Mouse (Mus musculus) ovary, postnatal 10 days (tissue): ENCODE results near the gene Trim60.
"Not testable (repeated sequence)": the region's sequence is repeated elsewhere in the genome, so short reads cannot be mapped to it uniquely, and the experiment has no call there.

ENCODE experiments used
- DNase-seq: peaks from one replicate; pipeline ENCODE4 v3.0.0; 2022; ENCODE audit warnings: low spot score

Gene Trim60

GRCm38 (mm10) chr8:65018423-65018822, at the start of gene Trim60, which contains the start of gene Trim61:
Gene Trim60, minus strand, starts transcription at chr8:65018584.
Gene Trim61, minus strand, starts transcription at chr8:65018523.
- DNase-seq: no peak

GRCm38 (mm10) chr8:65067694-65068472, 49.5 kb upstream of the Trim60 start:
- no peak for DNase-seq

- DNase-seq: no peak
Observed at GRCm38 (mm10) chr8:65067031-65067430, 48.6 kb upstream of the Trim60 start.

GRCm38 (mm10) chr8:65065622-65066021, 47.2 kb upstream of the Trim60 start:
- DNase-seq: no peak

GRCm38 (mm10) chr8:65064071-65064470, 45.7 kb upstream of the Trim60 start:
- no peak for DNase-seq

GRCm38 (mm10) chr8:65062195-65062594, 43.8 kb upstream of the Trim60 start:
- no peak for DNase-seq

GRCm38 (mm10) chr8:65056722-65057121, 38.3 kb upstream of the Trim60 start:
- no peak for DNase-seq

GRCm38 (mm10) chr8:65053968-65054367, 35.6 kb upstream of the Trim60 start:
- DNase-seq: no peak

- DNase-seq: no peak
Observed at GRCm38 (mm10) chr8:65053554-65053953, 35.2 kb upstream of the Trim60 start.

- DNase-seq: no peak
Observed at GRCm38 (mm10) chr8:65047801-65048200, 29.4 kb upstream of the Trim60 start.

GRCm38 (mm10) chr8:65047193-65047592, 28.8 kb upstream of the Trim60 start:
- DNase-seq: no peak

GRCm38 (mm10) chr8:65046565-65046964, 28.2 kb upstream of the Trim60 start:
- no peak for DNase-seq

GRCm38 (mm10) chr8:65037117-65037533, 18.7 kb upstream of the Trim60 start, which contains the start of gene Apela:
Gene Apela, minus strand, starts transcription at chr8:65037336.
- no peak for DNase-seq

GRCm38 (mm10) chr8:65034136-65034535, 15.8 kb upstream of the Trim60 start:
- DNase-seq: no peak

GRCm38 (mm10) chr8:65033056-65033455, 14.7 kb upstream of the Trim60 start:
- DNase-seq: no peak

- DNase-seq: no peak
Observed at GRCm38 (mm10) chr8:65032107-65032506, 13.7 kb upstream of the Trim60 start.

- no peak for DNase-seq
Observed at GRCm38 (mm10) chr8:65030735-65031485, 12.5 kb upstream of the Trim60 start.

GRCm38 (mm10) chr8:65029776-65030175, 11.4 kb upstream of the Trim60 start:
- no peak for DNase-seq

GRCm38 (mm10) chr8:65028959-65029686, 10.7 kb upstream of the Trim60 start:
- no peak for DNase-seq

GRCm38 (mm10) chr8:65022485-65022884, 4.1 kb upstream of the Trim60 start:
- DNase-seq: peak; percentile 33

GRCm38 (mm10) chr8:65007616-65008015, 10.8 kb downstream of the Trim60 start:
- not testable (repeated sequence) for DNase-seq

- DNase-seq: no peak
Observed at GRCm38 (mm10) chr8:64998806-64999365, 19.5 kb downstream of the Trim60 start.
